Mouse (Mus musculus): ENCODE measurements around the gene Prpf4b.
"Not testable (repeated sequence)": the region's sequence is repeated elsewhere in the genome, so short reads cannot be mapped to it uniquely, and the experiment has no call there.

Gene Prpf4b

DNA sequence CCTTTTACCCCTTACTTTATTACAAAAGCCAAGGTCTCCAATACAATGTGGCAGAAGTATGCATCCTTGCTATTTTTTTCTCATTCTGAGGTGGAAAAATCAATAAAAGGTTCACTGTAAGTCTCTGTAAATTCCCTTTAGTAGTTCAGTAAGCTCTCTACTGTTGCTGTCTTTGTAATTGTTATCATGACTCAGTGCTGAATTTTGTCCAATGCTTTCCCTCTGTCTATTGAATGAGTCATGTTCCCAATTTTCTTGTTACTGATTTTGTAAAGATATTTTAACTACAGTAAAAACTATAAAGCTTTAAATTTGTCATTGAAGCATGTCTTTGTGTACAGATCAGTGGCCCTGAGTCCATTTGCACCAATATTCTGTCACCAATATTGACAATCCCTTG is 67.3 kb downstream of the Prpf4b start:
- no peak for DNase-seq

- not testable (repeated sequence) for DNase-seq
Measured at GRCm38 (mm10) chr13:34951437-34951836, 76.3 kb downstream of the Prpf4b start.

Measured in B cell, adult 2 months (primary cell).